Mouse (Mus musculus) CH12.LX (cell line): ENCODE measurements around the gene Areg.

Experiments used
- CTCF ChIP-seq, 2 experiments: IDR thresholded peaks in 1 of 2; conservative IDR thresholded peaks in 1 of 2; 2 replicates each; pipeline ENCODE4 v1.5.1; 2011 to 2012; ENCODE audit warnings: low read depth in 2 of 2, low read length in 2 of 2, improper control_type of control experiment in 1 of 2, inconsistent platforms in 1 of 2, mild to moderate bottlenecking in 1 of 2, moderate library complexity in 1 of 2
- ETS1 ChIP-seq: conservative IDR thresholded peaks from 2 replicates; pipeline ENCODE4 v1.6.1; 2012; ENCODE audit warnings: low read depth, mild to moderate bottlenecking, inconsistent platforms, low read length, improper control_type of control experiment, moderate library complexity
- JUND ChIP-seq: conservative IDR thresholded peaks from 2 replicates; pipeline ENCODE4 v1.6.1; 2011; ENCODE audit warnings: low read depth, low read length, improper control_type of control experiment
- MYC ChIP-seq: IDR thresholded peaks from 2 replicates; pipeline ENCODE4 v1.6.1; 2011; ENCODE audit warnings: low read depth, mild to moderate bottlenecking, improper control_type of control experiment, low read length
- TCF12 ChIP-seq: IDR thresholded peaks from 2 replicates; pipeline ENCODE4 v1.6.1; 2014; ENCODE audit warnings: low read depth, mild to moderate bottlenecking, inconsistent platforms, low read length, improper control_type of control experiment
- USF1 ChIP-seq: IDR thresholded peaks from 2 replicates; pipeline ENCODE4 v1.6.1; 2014; ENCODE audit warnings: low read depth, mild to moderate bottlenecking, inconsistent platforms, low read length, improper control_type of control experiment

GRCm38 (mm10) chr5:91166601-91167000 is 27.2 kb downstream of the Areg start:
- no peak for TF ChIP-seq USF1
- TF ChIP-seq MYC, result no peak
- TF ChIP-seq ETS1, result no peak
- no peak for TF ChIP-seq JUND
- no peak for TF ChIP-seq CTCF (conservative IDR thresholded peaks at IDR 0.05 in 1 of 2, IDR thresholded peaks at IDR 0.05 in 1 of 2; ENCODE audit: low read depth in 2 of 2, low read length in 2 of 2)
- TF ChIP-seq TCF12, result no peak
